Mouse (Mus musculus): Measurements from ENCODE around the gene Cyp2a5. TPM values are rescaled to one million over a fixed set of nuclear protein-coding genes. Genes with fewer than 3 reads are reported as not detected.
"Not testable (repeated sequence)": the region's sequence is repeated elsewhere in the genome, so short reads cannot be mapped to it uniquely, and the experiment has no call there.

Cyp2a5 gene
- 7.4 and 15.1 TPM in 2 replicates for polyA plus RNA-seq (2015; fragmentation: Nextera tagmentation; extraction: Ambion mirVana)

- not testable (repeated sequence) for ATAC-seq (ENCODE audit: low FRiP score, low TSS enrichment); H3K36me3 ChIP-seq (ENCODE audit: control insufficient read depth, insufficient read depth, low read length); H3K4me1 ChIP-seq (replicated peaks; ENCODE audit: control insufficient read depth, insufficient read depth); H3K9ac ChIP-seq (ENCODE audit: low read length); H3K4me2 ChIP-seq (replicated peaks; ENCODE audit: low read depth); H3K27ac ChIP-seq (replicated peaks); H3K27me3 ChIP-seq (ENCODE audit: control insufficient read depth, insufficient read depth, low read length); H3K9me3 ChIP-seq (ENCODE audit: control insufficient read depth, low read length); H3K4me3 ChIP-seq (ENCODE audit: low read depth, low read length)
- DNase-seq (ENCODE audit: low spot score), result peak; percentile 18
- 70% methylated on average over 3 of the region's 3 CpGs for WGBS
Measured at GRCm38 (mm10) chr7:26835059-26835458, at the start of gene Cyp2a5. Gene Cyp2a5, plus strand, starts transcription at chr7:26835305.

- H3K27me3 ChIP-seq (ENCODE audit: control insufficient read depth, insufficient read depth, low read length); H3K9ac ChIP-seq (ENCODE audit: low read length); H3K4me3 ChIP-seq (ENCODE audit: low read depth, low read length); H3K4me1 ChIP-seq (replicated peaks; ENCODE audit: control insufficient read depth, insufficient read depth); H3K4me2 ChIP-seq (replicated peaks; ENCODE audit: low read depth); H3K27ac ChIP-seq (replicated peaks); DNase-seq (ENCODE audit: low spot score); H3K9me3 ChIP-seq (ENCODE audit: control insufficient read depth, low read length); H3K36me3 ChIP-seq (ENCODE audit: control insufficient read depth, insufficient read depth, low read length); ATAC-seq (ENCODE audit: low FRiP score, low TSS enrichment): not testable (repeated sequence)
- 42% methylated on average over 1 of the region's 1 CpGs for WGBS
Measured at GRCm38 (mm10) chr7:26786013-26786412, 49.1 kb upstream of the Cyp2a5 start.

- 0 out of 2 replicates have a peak, but pooled peaks have one; percentile 56 for ATAC-seq (ENCODE audit: low FRiP score, low TSS enrichment)
- no peak overlapping the region for H3K27ac ChIP-seq (replicated peaks)
Measured at GRCm38 (mm10) chr7:26789984-26790383, 45.1 kb upstream of the Cyp2a5 start.

GRCm38 (mm10) chr7:26800104-26800503 is 35.0 kb upstream of the Cyp2a5 start:
- Histone ChIP-seq H3K27ac (replicated peaks) (no peak overlapping the region), H3K9ac (ENCODE audit: low read length) (no peak overlapping the region), H3K9me3 (ENCODE audit: control insufficient read depth, low read length) (no peaks in the 10 kb centered on the region), H3K27me3 (ENCODE audit: control insufficient read depth, insufficient read depth, low read length) (no peaks in the 10 kb centered on the region), H3K4me3 (ENCODE audit: low read depth, low read length) (no peak overlapping the region), H3K4me1 (replicated peaks; ENCODE audit: control insufficient read depth, insufficient read depth) (no peaks in the 10 kb centered on the region), H3K36me3 (ENCODE audit: control insufficient read depth, insufficient read depth, low read length) (no peaks in the 10 kb centered on the region), H3K4me2 (replicated peaks; ENCODE audit: low read depth) (no peak overlapping the region)
- TF ChIP-seq CTCF (IDR thresholded peaks at IDR 0.05; ENCODE audit: low read depth) (no peak), EP300 (optimal IDR thresholded peaks at IDR 0.05) (no peak)
- no peak for DNase-seq (ENCODE audit: low spot score)
- ATAC-seq (ENCODE audit: low FRiP score, low TSS enrichment), result no peak

More at GRCm38 (mm10) chr7:26789984-26790383, 45.1 kb upstream of the Cyp2a5 start:
- no peak overlapping the region for H3K4me3 ChIP-seq (ENCODE audit: low read depth, low read length)
- H3K9ac ChIP-seq (ENCODE audit: low read length), result no peak overlapping the region
- 53% methylated on average over 6 of the region's 6 CpGs for WGBS
- H3K36me3 ChIP-seq (ENCODE audit: control insufficient read depth, insufficient read depth, low read length), result no peaks in the 10 kb centered on the region
- no peak for DNase-seq (ENCODE audit: low spot score)
- H3K4me2 ChIP-seq (replicated peaks; ENCODE audit: low read depth), result no peak overlapping the region
- H3K9me3 ChIP-seq (ENCODE audit: control insufficient read depth, low read length), result no peaks in the 10 kb centered on the region
- TF ChIP-seq EP300 (optimal IDR thresholded peaks at IDR 0.05), result no peak
- no peak for TF ChIP-seq CTCF (IDR thresholded peaks at IDR 0.05; ENCODE audit: low read depth)
- H3K27me3 ChIP-seq (ENCODE audit: control insufficient read depth, insufficient read depth, low read length), result no peaks in the 10 kb centered on the region
- H3K4me1 ChIP-seq (replicated peaks; ENCODE audit: control insufficient read depth, insufficient read depth), result no peaks in the 10 kb centered on the region

GRCm38 (mm10) chr7:26800996-26801395 is 34.1 kb upstream of the Cyp2a5 start:
- Histone ChIP-seq H3K27ac (replicated peaks) (no peak overlapping the region), H3K27me3 (ENCODE audit: control insufficient read depth, insufficient read depth, low read length) (no peaks in the 10 kb centered on the region), H3K4me2 (replicated peaks; ENCODE audit: low read depth) (no peak overlapping the region), H3K4me1 (replicated peaks; ENCODE audit: control insufficient read depth, insufficient read depth) (no peaks in the 10 kb centered on the region), H3K4me3 (ENCODE audit: low read depth, low read length) (no peak overlapping the region), H3K9me3 (ENCODE audit: control insufficient read depth, low read length) (no peaks in the 10 kb centered on the region), H3K9ac (ENCODE audit: low read length) (no peak overlapping the region), H3K36me3 (ENCODE audit: control insufficient read depth, insufficient read depth, low read length) (no peaks in the 10 kb centered on the region)
- 73% methylated on average over 1 of the region's 1 CpGs for WGBS
- no peak; the same call in 1 of the 2 replicates for ATAC-seq (ENCODE audit: low FRiP score, low TSS enrichment)
- DNase-seq (ENCODE audit: low spot score), result no peak
- no peak for TF ChIP-seq EP300 (optimal IDR thresholded peaks at IDR 0.05)
- TF ChIP-seq CTCF (IDR thresholded peaks at IDR 0.05; ENCODE audit: low read depth), result no peak

GRCm38 (mm10) chr7:26808592-26808991 is 26.5 kb upstream of the Cyp2a5 start, which contains the start of gene Cyp2g1:
Gene Cyp2g1, plus strand, starts transcription at chr7:26808892.
- no peaks in the 10 kb centered on the region for H3K36me3 ChIP-seq (ENCODE audit: control insufficient read depth, insufficient read depth, low read length)
- no peaks in the 10 kb centered on the region for H3K27me3 ChIP-seq (ENCODE audit: control insufficient read depth, insufficient read depth, low read length)
- no peaks in the 10 kb centered on the region for H3K9me3 ChIP-seq (ENCODE audit: control insufficient read depth, low read length)
- 79% methylated on average over 2 of the region's 2 CpGs for WGBS
- H3K27ac ChIP-seq (replicated peaks), result no peak within 1 kb of the TSS
- ATAC-seq (ENCODE audit: low FRiP score, low TSS enrichment) (no peak), DNase-seq (ENCODE audit: low spot score) (no peak)
- H3K4me3 ChIP-seq (ENCODE audit: low read depth, low read length), result no peak within 1 kb of the TSS
- H3K4me2 ChIP-seq (replicated peaks; ENCODE audit: low read depth), result no peak within 1 kb of the TSS
- no peaks in the 10 kb centered on the region for H3K4me1 ChIP-seq (replicated peaks; ENCODE audit: control insufficient read depth, insufficient read depth)
- TF ChIP-seq EP300 (optimal IDR thresholded peaks at IDR 0.05), result no peak
- no peak for TF ChIP-seq CTCF (IDR thresholded peaks at IDR 0.05; ENCODE audit: low read depth)
- no peak within 1 kb of the TSS for H3K9ac ChIP-seq (ENCODE audit: low read length)

GRCm38 (mm10) chr7:26831556-26832292 is 3.4 kb upstream of the Cyp2a5 start:
- H3K4me1 ChIP-seq (replicated peaks; ENCODE audit: control insufficient read depth, insufficient read depth); H3K4me3 ChIP-seq (ENCODE audit: low read depth, low read length); DNase-seq (ENCODE audit: low spot score); H3K27me3 ChIP-seq (ENCODE audit: control insufficient read depth, insufficient read depth, low read length); H3K9ac ChIP-seq (ENCODE audit: low read length); H3K4me2 ChIP-seq (replicated peaks; ENCODE audit: low read depth); H3K27ac ChIP-seq (replicated peaks); ATAC-seq (ENCODE audit: low FRiP score, low TSS enrichment); H3K9me3 ChIP-seq (ENCODE audit: control insufficient read depth, low read length); H3K36me3 ChIP-seq (ENCODE audit: control insufficient read depth, insufficient read depth, low read length): not testable (repeated sequence)
- WGBS, result 57% methylated on average over 9 of the region's 9 CpGs

- not testable (repeated sequence) for ATAC-seq (ENCODE audit: low FRiP score, low TSS enrichment); H3K36me3 ChIP-seq (ENCODE audit: control insufficient read depth, insufficient read depth, low read length); H3K9me3 ChIP-seq (ENCODE audit: control insufficient read depth, low read length); H3K27ac ChIP-seq (replicated peaks); H3K27me3 ChIP-seq (ENCODE audit: control insufficient read depth, insufficient read depth, low read length); H3K4me3 ChIP-seq (ENCODE audit: low read depth, low read length); H3K4me2 ChIP-seq (replicated peaks; ENCODE audit: low read depth); H3K4me1 ChIP-seq (replicated peaks; ENCODE audit: control insufficient read depth, insufficient read depth); DNase-seq (ENCODE audit: low spot score); H3K9ac ChIP-seq (ENCODE audit: low read length)
- WGBS, result 34% methylated on average over 7 of the region's 7 CpGs
Measured at GRCm38 (mm10) chr7:26832668-26833067, 2.4 kb upstream of the Cyp2a5 start.

- DNase-seq (ENCODE audit: low spot score); H3K9me3 ChIP-seq (ENCODE audit: control insufficient read depth, low read length); H3K4me3 ChIP-seq (ENCODE audit: low read depth, low read length); H3K9ac ChIP-seq (ENCODE audit: low read length); H3K36me3 ChIP-seq (ENCODE audit: control insufficient read depth, insufficient read depth, low read length); H3K4me2 ChIP-seq (replicated peaks; ENCODE audit: low read depth); H3K27ac ChIP-seq (replicated peaks); H3K4me1 ChIP-seq (replicated peaks; ENCODE audit: control insufficient read depth, insufficient read depth); H3K27me3 ChIP-seq (ENCODE audit: control insufficient read depth, insufficient read depth, low read length); ATAC-seq (ENCODE audit: low FRiP score, low TSS enrichment): not testable (repeated sequence)
- 83% methylated on average over 2 of the region's 2 CpGs for WGBS
Measured at GRCm38 (mm10) chr7:26843400-26843799, 8.3 kb downstream of the Cyp2a5 start.

Measured in stomach, postnatal 0 days (tissue).